Mouse (Mus musculus) heart, embryonic 11.5 days (tissue): ENCODE data around the gene Trim40. TPM values are rescaled to one million over a fixed set of nuclear protein-coding genes. Genes with fewer than 3 reads are reported as not detected.

ENCODE experiments used
- polyA plus RNA-seq: library from polyadenylated mRNA; unstranded; fragments of >200 nt; fragmentation: Nextera tagmentation; extraction: Ambion mirVana; gene quantifications from 2 replicates; pipeline ENCODE4 v1.2.1, GENCODE M21; 2014

The Trim40 gene
- polyA plus RNA-seq, 1 experiment from 2014 or later = not detected

Other genes with a start within 250 kb of the Trim40 start
- not detected in 2 replicates for gene H2-M9, start 247.5 kb downstream of the Trim40 start, polyA plus RNA-seq
- not detected in 2 replicates for gene H2-M1, start 217.9 kb downstream of the Trim40 start, polyA plus RNA-seq
- not detected in 2 replicates for gene H2-M10.5, start 117.2 kb downstream of the Trim40 start, polyA plus RNA-seq
- not detected in 2 replicates for gene H2-M10.6, start 78.0 kb downstream of the Trim40 start, polyA plus RNA-seq
- gene Trim26, start 53.0 kb downstream of the Trim40 start, polyA plus RNA-seq = 21.4 and 21.9 TPM in 2 replicates
- gene Trim15, start 22.9 kb downstream of the Trim40 start, polyA plus RNA-seq = 0.31 and 0.39 TPM in 2 replicates
- gene Trim10, start 20.5 kb downstream of the Trim40 start, polyA plus RNA-seq = 28.7 and 32.3 TPM in 2 replicates
- gene Trim31, start 8.0 kb upstream of the Trim40 start, polyA plus RNA-seq = not detected in 2 replicates
- gene Rnf39, start 52.8 kb upstream of the Trim40 start, polyA plus RNA-seq = 0.10 and 0.17 TPM in 2 replicates
- gene Ppp1r11, start 61.6 kb upstream of the Trim40 start, polyA plus RNA-seq = 97.4 and 105 TPM in 2 replicates
- 42.9 and 44.1 TPM in 2 replicates for gene Znrd1, start 68.4 kb upstream of the Trim40 start, polyA plus RNA-seq
- 7.9 and 8.6 TPM in 2 replicates for gene Znrd1as, start 68.5 kb upstream of the Trim40 start, polyA plus RNA-seq
- not detected in 2 replicates for gene 2410137M14Rik, start 91.1 kb upstream of the Trim40 start, polyA plus RNA-seq
- 0.24 and 0.49 TPM in 2 replicates for gene H2-M5, start 99.4 kb upstream of the Trim40 start, polyA plus RNA-seq
- gene Zfp57, start 111.0 kb upstream of the Trim40 start, polyA plus RNA-seq = 66.7 and 70.1 TPM in 2 replicates
- gene Mog, start 133.3 kb upstream of the Trim40 start, polyA plus RNA-seq = 0.25 TPM in 1 of 2 replicates, not detected in the other
- 4.4 and 6.0 TPM in 2 replicates for gene Gabbr1, start 155.8 kb upstream of the Trim40 start, polyA plus RNA-seq
- gene Olfr90, start 198.4 kb upstream of the Trim40 start, polyA plus RNA-seq = not detected in 2 replicates
- not detected in 2 replicates for gene Olfr91, start 208.2 kb upstream of the Trim40 start, polyA plus RNA-seq
- gene Olfr92, start 230.0 kb upstream of the Trim40 start, polyA plus RNA-seq = not detected in 2 replicates